Mouse (Mus musculus) heart, postnatal 0 days (tissue): ENCODE data around the gene Flrt3. TPM values are rescaled to one million over a fixed set of nuclear protein-coding genes. Genes with fewer than 3 reads are reported as not detected.
A peak's percentile ranks its signal among the peaks of the same experiment; 100 is the strongest.

Experiments
- ATAC-seq: fragments of 200-750 bp; cut with Nextera tagmentation; 2 replicates; pipeline ENCODE4 v1.8.0; 2017; ENCODE audit warnings: low read depth, moderate number of reproducible peaks, moderate library complexity; ENCODE audit not compliant: insufficient read depth
- DNase-seq: peaks from one replicate; pipeline ENCODE4 v3.0.0-alpha.2; 2016; ENCODE audit warnings: low spot score
- H3K27ac ChIP-seq: fragments of 300-500 bp; sonication (generic); 2 replicates; pipeline ENCODE4 v1.5.1; 2014; ENCODE audit warnings: low read depth, mild to moderate bottlenecking
- H3K27me3 ChIP-seq: fragments of 300-500 bp; sonication (generic); 2 replicates; pipeline ENCODE4 v1.6.1; 2014; ENCODE audit warnings: low read length, mixed read lengths; ENCODE audit not compliant: control insufficient read depth, insufficient read depth
- H3K36me3 ChIP-seq: fragments of 300-500 bp; sonication (generic); replicated peaks from 2 replicates; pipeline ENCODE4 v1.6.1; 2014; ENCODE audit warnings: low read length, mixed read lengths; ENCODE audit not compliant: control insufficient read depth, insufficient read depth
- H3K4me1 ChIP-seq: fragments of 300-500 bp; sonication (generic); 2 replicates; pipeline ENCODE4 v1.6.1; 2014; ENCODE audit warnings: antibody characterized with exemption; ENCODE audit not compliant: control insufficient read depth, insufficient read depth
- H3K4me2 ChIP-seq: fragments of 300-500 bp; sonication (generic); 2 replicates; pipeline ENCODE4 v1.6.1; 2014; ENCODE audit warnings: low read depth, mild to moderate bottlenecking, low read length, moderate library complexity
- H3K4me3 ChIP-seq: fragments of 300-500 bp; sonication (generic); 2 replicates; pipeline ENCODE4 v1.5.1; 2014; ENCODE audit warnings: low read depth, low read length
- H3K9ac ChIP-seq: fragments of 300-500 bp; sonication (generic); replicated peaks from 2 replicates; pipeline ENCODE4 v1.6.1; 2014; ENCODE audit warnings: low read depth, low read length, mixed read lengths
- H3K9me3 ChIP-seq: fragments of 300-500 bp; sonication (generic); replicated peaks from 2 replicates; pipeline ENCODE4 v1.6.1; 2016; ENCODE audit warnings: low read length; ENCODE audit not compliant: control insufficient read depth
- CTCF ChIP-seq: IDR thresholded peaks from 2 replicates; pipeline ENCODE4 v1.5.1; 2016; ENCODE audit warnings: antibody characterized with exemption, control low read depth, low read depth
- EP300 ChIP-seq: IDR thresholded peaks from 2 replicates; pipeline ENCODE4 v1.6.1; 2016; ENCODE audit warnings: antibody characterized with exemption, low read depth
- WGBS: fragments of 180-500 bp; shearing (Covaris S2); extraction: QIAGEN DNeasy Blood & Tissue Kit; methylation state at CpG from one replicate; pipeline ENCODE4 v1.1.7; 2014; 5-methylcytosine and 5-hydroxymethylcytosine counted together
- polyA plus RNA-seq: library from polyadenylated mRNA; unstranded; fragments of >200 nt; fragmentation: Nextera tagmentation; extraction: Ambion mirVana; gene quantifications from 2 replicates; pipeline ENCODE4 v1.2.1, GENCODE M21; 2015
- total RNA-seq: library from RNA; depleted of rRNA; stranded (reverse); fragments of >200 nt; gene quantifications from 2 replicates; pipeline ENCODE4 v1.2.3, GENCODE M21; 2014; ENCODE audit warnings: low replicate concordance; rRNA removed

Gene Flrt3
- total RNA-seq (4.2 and 4.5 TPM in 2 replicates), polyA plus RNA-seq (2.0 and 2.6 TPM in 2 replicates)

GRCm38 (mm10) chr2:140670963-140671702 is at the start of gene Flrt3:
Gene Flrt3, minus strand, starts transcription at chr2:140671469.
- Histone ChIP-seq H3K4me2 (peak within 1 kb of the TSS; percentile 84), H3K9ac (peak within 1 kb of the TSS; percentile 45), H3K27ac (peak within 1 kb of the TSS; percentile 47; the same call in 1 of the 2 replicates), H3K4me3 (peak within 1 kb of the TSS; percentile 61), H3K27me3 (no peaks in the 10 kb centered on the region), H3K4me1 (peaks cover 3% of the 10 kb centered on the region; the same call in 1 of the 2 replicates), H3K36me3 (no peaks in the 10 kb centered on the region), H3K9me3 (no peaks in the 10 kb centered on the region)
- TF ChIP-seq CTCF, result peak; percentile 86
- TF ChIP-seq EP300, result no peak
- DNase-seq (peak; percentile 94), ATAC-seq (peak; percentile 96)
- under 1% methylated on average over 26 of the region's 26 CpGs for WGBS

GRCm38 (mm10) chr2:140717407-140717806 is 46.1 kb upstream of the Flrt3 start:
- Histone ChIP-seq H3K4me1 (no peaks in the 10 kb centered on the region), H3K9ac (no peak overlapping the region), H3K4me2 (no peak overlapping the region), H3K4me3 (no peak overlapping the region), H3K36me3 (no peaks in the 10 kb centered on the region), H3K27ac (no peak overlapping the region), H3K9me3 (no peaks in the 10 kb centered on the region), H3K27me3 (no peaks in the 10 kb centered on the region)
- ATAC-seq (no peak), DNase-seq (no peak)
- WGBS, result 38% methylated on average over 9 of the region's 9 CpGs
- TF ChIP-seq EP300 (no peak), CTCF (no peak)

- no peak overlapping the region for H3K4me3 ChIP-seq
- no peak overlapping the region for H3K4me2 ChIP-seq
- no peaks in the 10 kb centered on the region for H3K4me1 ChIP-seq
- no peaks in the 10 kb centered on the region for H3K9me3 ChIP-seq
- H3K36me3 ChIP-seq, result no peaks in the 10 kb centered on the region
- 81% methylated on average over 4 of the region's 4 CpGs for WGBS
- H3K27me3 ChIP-seq, result no peaks in the 10 kb centered on the region
- no peak overlapping the region for H3K9ac ChIP-seq
- H3K27ac ChIP-seq, result no peak overlapping the region
- ATAC-seq (no peak), DNase-seq (no peak)
- TF ChIP-seq EP300 (no peak), CTCF (no peak)
Observed at GRCm38 (mm10) chr2:140715822-140716221, 44.6 kb upstream of the Flrt3 start.

- Histone ChIP-seq H3K9me3 (no peaks in the 10 kb centered on the region), H3K27me3 (no peaks in the 10 kb centered on the region), H3K4me2 (no peak overlapping the region), H3K36me3 (no peaks in the 10 kb centered on the region), H3K4me3 (no peak overlapping the region), H3K27ac (no peak overlapping the region), H3K4me1 (no peaks in the 10 kb centered on the region), H3K9ac (no peak overlapping the region)
- TF ChIP-seq EP300 (no peak), CTCF (no peak)
- WGBS, result 50% methylated on average over 5 of the region's 5 CpGs
- ATAC-seq (no peak), DNase-seq (no peak)
Observed at GRCm38 (mm10) chr2:140707550-140707949, 36.3 kb upstream of the Flrt3 start.

GRCm38 (mm10) chr2:140705278-140705677 is 34.0 kb upstream of the Flrt3 start:
- no peak for TF ChIP-seq CTCF
- no peak for TF ChIP-seq EP300

More at GRCm38 (mm10) chr2:140705278-140705677, 34.0 kb upstream of the Flrt3 start:
- Histone ChIP-seq H3K4me3 (no peak overlapping the region), H3K4me1 (no peaks in the 10 kb centered on the region), H3K36me3 (no peaks in the 10 kb centered on the region), H3K4me2 (no peak overlapping the region), H3K27ac (no peak overlapping the region), H3K9ac (no peak overlapping the region), H3K27me3 (no peaks in the 10 kb centered on the region), H3K9me3 (no peaks in the 10 kb centered on the region)
- DNase-seq (no peak), ATAC-seq (no peak)
- WGBS, result 51% methylated on average over 2 of the region's 2 CpGs
